Mouse (Mus musculus) E14TG2a.4 (cell line): ENCODE results near the gene Map4k2.

ENCODE experiments used
- CTCF ChIP-seq: conservative IDR thresholded peaks from 2 replicates; pipeline ENCODE4 v1.5.1; 2014; ENCODE audit warnings: low read length
- NANOG ChIP-seq: IDR thresholded peaks from 2 replicates; pipeline ENCODE4 v1.6.1; 2014; ENCODE audit warnings: borderline replicate concordance, low read length, mixed read lengths

GRCm38 (mm10) chr19:6363411-6364240 lies 22.7 kb downstream of the Map4k2 start, which contains the start of gene Sf1:
- TF ChIP-seq CTCF, result no peak
- no peak for TF ChIP-seq NANOG
